Mouse (Mus musculus) gastrocnemius, postnatal 36 days (tissue): ENCODE data around the gene Clca3a1. TPM values are rescaled to one million over a fixed set of nuclear protein-coding genes. Genes with fewer than 3 reads are reported as not detected.
A peak's percentile ranks its signal among the peaks of the same experiment; 100 is the strongest.

Experiments used
- DNase-seq, 2 experiments: peaks; one replicate each; pipeline ENCODE4 v3.0.0; 2022
- intact Hi-C: fragments of 180-260 bp; cut with DNase I; formaldehyde crosslinking; loops from one replicate; pipeline ENCODE4 v1.15.1; 2025
- total RNA-seq, 2 experiments: library from RNA; stranded (reverse); gene quantifications; 2 replicates each; pipeline ENCODE4 v1.2.3; 2021

Gene Clca3a1
- total RNA-seq, 2 experiments from 2014 or later, result 0.15 TPM; not detected in 1

GRCm38 (mm10) chr3:144686146-144686545 is 74.6 kb downstream of the Clca3a1 start:
- intact Hi-C loops, result no loop called here

GRCm38 (mm10) chr3:144683136-144683814 is 77.5 kb downstream of the Clca3a1 start:
- DNase-seq, result no peak
- intact Hi-C loops, result no loop called here

More at GRCm38 (mm10) chr3:144686146-144686545, 74.6 kb downstream of the Clca3a1 start:
- no peak for DNase-seq

- DNase-seq, result no peak
- intact Hi-C loops, result no loop called here
These were observed 79.2 kb downstream of the Clca3a1 start for GRCm38 (mm10) chr3:144681542-144681941.

GRCm38 (mm10) chr3:144679701-144680159 is 81.0 kb downstream of the Clca3a1 start:
- peak; percentile 36 to 40 for DNase-seq
- intact Hi-C loops, result no loop called here

Other genes with a start within 250 kb of the Clca3a1 start
- gene Hs2st1, start 190.8 kb downstream of the Clca3a1 start, total RNA-seq, result 10 to 100 TPM; 10.5 to 12.0 TPM
- gene Selenof, start 190.7 kb downstream of the Clca3a1 start, total RNA-seq, result 100 to 1,000 TPM in 1 of 2 experiments, 10 to 100 TPM in 1; 98.7 to 111 TPM
- 100 to 1,000 TPM; 303 to 325 TPM for gene Sh3glb1, start 40.6 kb downstream of the Clca3a1 start, total RNA-seq
- not detected for gene Clca3a2, start 58.5 kb upstream of the Clca3a1 start, total RNA-seq
- not detected for gene Clca3b, start 88.4 kb upstream of the Clca3a1 start, total RNA-seq
- not detected for gene Clca4b, start 171.6 kb upstream of the Clca3a1 start, total RNA-seq
- not detected for gene Clca4a, start 214.1 kb upstream of the Clca3a1 start, total RNA-seq